Mouse (Mus musculus) bone marrow, adult 2 months (tissue): Measurements from ENCODE around the gene Liph. TPM values are rescaled to one million over a fixed set of nuclear protein-coding genes. Genes with fewer than 3 reads are reported as not detected.

Source experiments
- H3K27ac ChIP-seq: fragments of 200-500 bp; 2 replicates; pipeline ENCODE4 v1.5.1; 2012; ENCODE audit warnings: low read depth, mild to moderate bottlenecking, control low read depth, inconsistent platforms, low read length; ENCODE audit not compliant: control insufficient read depth, poor library complexity, insufficient read depth
- H3K4me1 ChIP-seq: fragments of 200-500 bp; 2 replicates; pipeline ENCODE4 v1.6.1; 2011; ENCODE audit warnings: low read length; ENCODE audit not compliant: control insufficient read depth, insufficient read depth
- H3K4me3 ChIP-seq: fragments of 200-500 bp; replicated peaks from 2 replicates; pipeline ENCODE3; 2011; ENCODE audit warnings: mild to moderate bottlenecking, low read depth, low read length, control low read depth; ENCODE audit not compliant: control insufficient read depth
- CTCF ChIP-seq: fragments of 200-500 bp; IDR thresholded peaks from 2 replicates; pipeline ENCODE4 v1.5.1; 2011; ENCODE audit warnings: low read length, control low read depth; ENCODE audit not compliant: control insufficient read depth, insufficient read depth
- POLR2A ChIP-seq: fragments of 200-500 bp; IDR thresholded peaks from 2 replicates; pipeline ENCODE4 v1.6.1; 2011; ENCODE audit warnings: low read depth, mild to moderate bottlenecking, control low read depth, low read length, borderline replicate concordance; ENCODE audit not compliant: control insufficient read depth
- WGBS: fragments of 180-500 bp; shearing (Covaris S2); methylation state at CpG from one replicate; pipeline ENCODE4 v1.1.7; 2018; 5-methylcytosine and 5-hydroxymethylcytosine counted together
- polyA plus RNA-seq: library from polyadenylated mRNA; stranded (reverse); fragments of >200 nt; gene quantifications from 2 replicates; pipeline ENCODE4 v1.2.4, GENCODE M21; 2011; ENCODE audit warnings: low replicate concordance; ENCODE audit not compliant: missing spikeins, insufficient read depth, insufficient read length

Liph gene
- polyA plus RNA-seq, 1 experiment = 0.92 TPM

DNA sequence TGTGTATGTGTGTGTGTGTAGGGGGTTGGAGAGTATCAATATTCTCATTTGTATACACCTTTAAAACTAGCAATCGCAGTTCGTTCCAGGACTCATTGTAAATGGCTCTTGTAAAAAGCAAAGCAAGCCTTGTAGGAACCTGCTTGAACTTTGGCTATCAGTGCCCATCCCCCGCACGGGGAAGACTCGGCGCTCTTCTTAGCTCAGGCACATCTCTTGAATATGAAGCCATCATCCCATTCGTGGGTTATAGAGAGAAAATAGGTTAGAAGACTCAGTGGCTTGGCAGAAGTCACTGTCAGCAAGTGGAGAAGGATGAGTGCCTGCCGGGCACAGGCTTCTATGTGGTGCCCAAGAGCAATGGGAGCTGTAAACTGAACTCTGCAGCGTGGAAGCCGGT, 90.8 kb downstream of the Liph start:
- TF ChIP-seq CTCF (no peak), POLR2A (no peak)

More for the DNA sequence above, 90.8 kb downstream of the Liph start:
- 82% methylated on average over 10 of the region's 10 CpGs for WGBS
- no peak overlapping the region for H3K27ac ChIP-seq
- no peak overlapping the region for H3K4me3 ChIP-seq
- H3K4me1 ChIP-seq = no peaks in the 10 kb centered on the region

Other genes starting within 250 kb of the Liph start
- 1.3 and 1.8 TPM in 2 replicates for gene Ehhadh, start 207.9 kb downstream of the Liph start, polyA plus RNA-seq
- 0.52 TPM in 1 of 2 replicates, not detected in the other for gene Map3k13, start 201.3 kb downstream of the Liph start, polyA plus RNA-seq
- gene Tmem41a, start 48.1 kb downstream of the Liph start, polyA plus RNA-seq = 11.9 and 15.0 TPM in 2 replicates
- gene Senp2, start 13.8 kb upstream of the Liph start, polyA plus RNA-seq = 39.6 and 50.6 TPM in 2 replicates
- gene Igf2bp2, start 167.6 kb upstream of the Liph start, polyA plus RNA-seq = 0.74 and 3.0 TPM in 2 replicates